Mouse (Mus musculus) kidney, postnatal 14 days (tissue): ENCODE data around the gene Misp.

Source experiments
- DNase-seq: peaks from one replicate; pipeline ENCODE4 v3.0.0; 2022; ENCODE audit warnings: mixed read lengths

Misp gene

DNA sequence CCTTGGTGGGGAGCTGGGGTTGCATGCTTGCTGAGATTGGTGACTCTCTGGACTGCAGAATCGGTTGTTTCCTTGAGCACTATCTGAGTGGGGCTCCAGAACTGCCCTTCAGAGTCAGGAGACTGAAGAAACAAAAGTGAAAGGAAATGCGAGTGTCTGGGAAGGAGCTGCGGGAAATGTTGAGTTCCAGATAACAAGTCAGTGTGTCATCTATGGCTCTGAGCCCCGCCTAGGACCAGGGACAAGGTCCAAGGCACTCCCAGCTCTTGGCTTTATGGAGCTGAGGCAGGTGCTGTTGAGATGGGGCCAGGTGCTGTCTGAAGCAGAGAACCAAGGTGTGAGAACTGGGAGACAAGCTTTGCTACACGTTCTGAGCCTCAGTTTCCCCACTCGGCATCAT lies 3.6 kb downstream of the Misp start:
- no peak for DNase-seq

DNA sequence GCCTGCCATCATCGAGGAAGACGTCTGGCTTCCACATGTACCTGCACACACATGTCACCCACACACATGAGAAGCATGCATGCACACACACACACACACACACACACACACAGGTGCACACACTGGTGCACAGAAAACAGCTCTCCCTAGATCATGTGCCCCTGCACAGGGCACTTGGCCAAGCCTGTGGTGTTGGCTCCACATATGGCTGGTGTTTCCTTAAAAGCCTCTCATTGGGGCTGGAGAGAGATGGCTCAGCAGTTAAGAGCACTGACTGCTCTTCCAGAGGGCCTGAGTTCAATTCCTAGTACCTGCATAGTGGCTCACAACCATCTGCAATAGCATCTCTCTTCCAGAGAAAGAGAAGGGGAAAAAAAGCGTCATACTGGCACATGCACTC lies 10.8 kb downstream of the Misp start:
- DNase-seq: no peak

DNA sequence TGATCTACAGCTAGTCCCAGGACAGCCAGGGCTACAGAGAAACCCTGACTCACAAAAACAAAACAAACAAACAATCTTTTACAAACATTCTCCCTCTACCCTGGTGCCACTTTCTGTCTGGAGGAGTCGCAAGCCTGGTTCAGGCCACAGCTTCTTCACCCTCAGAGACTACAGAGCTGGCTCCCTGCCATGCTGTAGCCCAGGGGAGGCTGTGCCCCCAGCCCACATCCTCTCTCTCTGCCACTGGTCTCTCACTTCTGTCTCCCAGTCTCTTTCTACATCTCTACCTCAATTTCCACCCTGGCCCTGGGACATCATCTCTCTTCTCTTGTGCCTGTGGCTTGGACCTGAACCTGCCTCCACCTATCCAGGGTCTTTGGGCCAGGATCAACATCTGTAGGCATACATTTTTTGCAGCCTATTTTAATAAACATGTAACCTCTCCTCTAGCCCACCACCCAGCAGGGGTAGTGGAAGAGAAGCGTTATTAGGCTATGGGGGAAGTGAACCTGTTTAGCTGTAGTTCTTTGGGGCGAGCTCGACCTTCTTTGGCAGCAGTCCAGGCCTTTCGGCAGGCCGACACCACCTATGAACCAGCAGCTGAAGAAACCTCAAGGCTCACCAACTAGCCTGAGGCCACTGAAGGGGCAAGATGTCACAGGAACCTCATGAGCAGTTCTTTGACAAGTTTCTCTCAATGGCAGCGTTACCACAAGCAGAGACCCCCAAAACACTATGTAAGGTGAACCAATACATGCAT lies 11.4 kb downstream of the Misp start:
- DNase-seq: no peak

DNA sequence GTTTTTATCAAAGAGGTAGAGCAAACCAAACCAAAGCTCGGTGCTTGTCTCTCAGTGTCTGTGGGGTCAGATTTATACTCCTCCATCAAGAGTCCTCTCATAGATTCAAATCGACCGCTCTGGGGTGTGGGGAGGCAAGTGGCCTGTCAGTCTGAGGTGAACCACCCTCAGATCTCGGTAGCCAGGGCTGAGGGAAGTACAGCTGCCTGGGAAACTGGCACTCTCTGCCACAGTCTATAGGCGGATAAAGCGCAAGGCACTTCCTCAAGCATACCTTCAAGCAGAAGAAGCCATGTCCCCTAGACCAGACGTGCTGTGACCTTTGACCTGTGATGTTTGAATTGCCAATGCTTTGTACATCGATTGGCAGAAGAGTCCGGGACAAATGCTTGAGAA lies 12.0 kb downstream of the Misp start:
- no peak for DNase-seq

DNA sequence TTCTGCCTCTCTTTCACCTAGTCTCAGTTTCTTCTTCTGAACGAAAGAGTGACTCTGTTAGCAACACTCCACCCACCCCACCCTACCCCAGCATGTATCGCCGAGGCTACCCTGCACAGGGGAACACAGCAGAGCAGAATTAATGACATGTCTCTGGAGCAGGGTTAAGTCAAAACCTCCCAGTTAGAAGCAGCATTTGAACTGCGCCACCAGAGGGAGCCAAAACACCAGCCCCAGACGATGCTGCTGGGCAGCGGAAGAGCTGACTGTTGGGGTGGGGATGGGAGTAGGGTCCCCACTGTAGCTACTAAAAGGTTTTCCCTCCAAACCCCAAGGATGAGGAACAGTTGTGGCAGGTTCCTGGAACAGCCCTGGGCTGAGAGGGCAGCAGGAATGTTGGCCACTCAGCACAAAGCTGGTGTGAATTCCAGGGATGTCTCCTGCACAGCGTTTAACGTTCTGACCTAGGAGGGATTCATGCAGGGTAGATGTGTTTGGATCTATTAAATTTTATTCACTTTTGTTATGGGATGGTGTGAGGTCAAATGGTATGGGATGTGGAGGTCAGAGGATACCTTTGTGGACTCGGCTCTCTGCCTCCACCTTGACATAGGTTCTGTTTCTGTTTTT lies 14.1 kb downstream of the Misp start:
- peak; percentile 82 for DNase-seq

DNA sequence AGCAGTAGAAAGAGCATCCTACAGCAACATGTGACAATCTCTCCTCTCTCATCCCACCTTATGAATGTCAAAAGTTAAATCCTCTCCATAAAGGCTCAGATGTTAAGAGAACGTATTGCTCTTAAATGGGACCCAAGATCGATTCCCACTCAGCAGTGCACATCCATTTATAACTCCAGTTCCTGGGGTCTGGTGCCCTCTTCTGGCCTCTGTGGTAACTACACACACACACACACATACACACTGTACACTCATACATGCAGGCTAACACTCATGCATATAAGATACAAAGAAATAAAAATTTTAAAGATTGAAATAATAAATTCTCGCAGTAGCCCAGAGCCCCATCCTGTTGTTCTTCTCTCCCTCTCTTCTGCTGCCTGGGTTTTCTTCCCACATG lies 16.1 kb downstream of the Misp start:
- DNase-seq: no peak

GRCm38 (mm10) chr10:79838151-79838550 lies 17.4 kb downstream of the Misp start:
- DNase-seq: no peak

DNA sequence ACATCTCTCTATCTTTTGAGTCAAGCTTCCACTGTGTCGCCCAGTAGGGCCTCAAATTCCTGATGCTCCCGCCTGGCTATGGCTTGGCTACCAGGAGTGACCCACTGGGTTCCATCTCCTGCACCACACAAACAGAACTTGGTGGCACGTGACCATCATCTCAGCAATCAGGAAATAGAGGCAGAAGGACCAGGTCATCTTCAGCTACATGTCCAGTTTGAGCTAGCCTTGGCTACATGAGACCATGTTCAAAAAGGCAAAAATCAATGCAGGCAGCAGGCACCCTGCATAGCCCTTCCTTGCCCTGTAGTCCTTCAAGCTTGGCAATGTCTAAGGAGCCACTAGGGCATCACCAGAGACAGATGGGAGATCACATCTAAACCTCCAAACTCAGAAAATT lies 19.3 kb downstream of the Misp start:
- DNase-seq: no peak

GRCm38 (mm10) chr10:79840644-79841551 lies 20.1 kb downstream of the Misp start:
- DNase-seq: peak; percentile 90

GRCm38 (mm10) chr10:79842322-79842721 lies 21.5 kb downstream of the Misp start:
- no peak for DNase-seq

GRCm38 (mm10) chr10:79843476-79843875 lies 22.7 kb downstream of the Misp start:
- no peak for DNase-seq

DNA sequence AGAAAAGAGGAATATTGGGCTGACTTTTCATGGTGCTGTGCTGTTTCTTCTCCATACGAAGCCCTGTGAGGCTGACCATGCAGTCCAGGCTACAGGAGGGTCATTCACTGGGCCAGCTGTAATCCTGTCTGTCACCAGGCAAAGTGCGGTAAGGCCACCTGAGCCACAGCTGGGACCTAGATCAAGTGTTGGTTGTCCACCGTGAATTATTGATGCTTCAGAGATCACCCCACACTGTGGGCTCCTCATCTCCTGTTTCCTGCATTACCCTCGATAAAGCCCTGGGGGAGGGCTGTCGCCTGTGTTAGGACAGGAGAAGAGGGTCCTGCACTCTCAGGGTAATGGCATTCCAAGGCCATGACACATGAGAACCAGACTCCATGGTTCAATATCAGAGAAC lies 25.8 kb downstream of the Misp start:
- no peak for DNase-seq

- DNase-seq: no peak
Observed at GRCm38 (mm10) chr10:79849941-79850628, 29.3 kb downstream of the Misp start.

DNA sequence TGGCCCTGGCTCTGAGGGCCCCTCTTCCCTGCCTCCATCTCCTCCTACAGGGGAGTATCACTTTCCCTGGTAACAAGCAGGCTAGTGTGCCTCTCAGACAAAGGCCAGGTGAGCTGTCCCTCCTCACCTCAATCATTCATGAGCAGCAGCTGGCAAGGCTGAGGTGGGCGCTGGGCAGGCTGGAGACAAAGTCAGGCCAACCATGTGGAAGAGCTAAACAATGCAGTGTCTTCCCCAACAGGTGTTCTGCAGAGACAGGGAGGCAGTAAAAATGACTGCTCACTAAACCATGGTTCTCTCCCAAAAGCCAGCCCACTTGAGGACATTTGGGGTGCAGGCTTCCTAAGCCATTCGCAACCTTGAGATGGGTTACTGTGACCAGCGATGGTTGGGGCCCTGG lies 30.9 kb downstream of the Misp start:
- DNase-seq: no peak

- peak; percentile 82 for DNase-seq
Observed at GRCm38 (mm10) chr10:79852107-79852789, 31.5 kb downstream of the Misp start.

DNA sequence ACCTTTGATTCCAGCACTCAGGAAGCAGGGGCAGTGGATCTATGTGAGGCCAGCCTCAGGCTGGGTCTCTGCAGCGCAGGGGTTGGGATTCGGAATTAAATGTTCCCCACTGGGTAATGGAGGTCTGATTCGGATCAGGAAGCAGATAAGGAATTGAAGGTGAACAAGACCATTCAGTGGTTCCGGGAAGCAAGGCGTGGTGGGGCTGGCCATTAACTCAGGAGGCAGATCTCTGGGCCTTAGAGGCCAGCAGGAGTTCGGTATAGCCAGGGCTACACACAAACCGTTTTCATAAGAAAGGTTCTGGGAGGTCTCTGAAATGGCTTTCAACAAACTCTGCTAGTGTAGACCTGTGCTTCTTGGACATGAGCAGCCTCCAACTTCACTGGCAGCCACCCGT lies 32.0 kb downstream of the Misp start:
- no peak for DNase-seq

DNA sequence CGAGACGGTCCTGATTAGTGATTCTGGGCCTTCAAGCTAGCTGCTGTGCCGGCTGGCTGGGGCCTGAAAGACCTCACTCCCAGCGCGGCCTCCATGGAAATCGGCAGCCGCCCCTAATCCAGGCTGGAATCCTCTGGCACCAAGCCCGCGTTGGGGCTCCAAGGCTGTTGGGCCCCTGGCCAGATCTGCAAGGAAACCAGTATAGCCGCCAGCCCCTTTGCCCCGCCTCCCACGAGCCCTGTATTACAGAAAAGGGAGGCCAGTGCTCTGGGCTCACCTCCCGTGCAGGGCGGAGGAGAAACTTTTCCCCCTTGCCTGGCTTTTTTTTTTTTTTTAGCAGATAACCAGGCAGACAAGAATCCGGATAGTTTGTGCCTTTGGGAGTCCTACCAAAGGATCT lies 32.6 kb downstream of the Misp start:
- DNase-seq: peak; percentile 99

DNA sequence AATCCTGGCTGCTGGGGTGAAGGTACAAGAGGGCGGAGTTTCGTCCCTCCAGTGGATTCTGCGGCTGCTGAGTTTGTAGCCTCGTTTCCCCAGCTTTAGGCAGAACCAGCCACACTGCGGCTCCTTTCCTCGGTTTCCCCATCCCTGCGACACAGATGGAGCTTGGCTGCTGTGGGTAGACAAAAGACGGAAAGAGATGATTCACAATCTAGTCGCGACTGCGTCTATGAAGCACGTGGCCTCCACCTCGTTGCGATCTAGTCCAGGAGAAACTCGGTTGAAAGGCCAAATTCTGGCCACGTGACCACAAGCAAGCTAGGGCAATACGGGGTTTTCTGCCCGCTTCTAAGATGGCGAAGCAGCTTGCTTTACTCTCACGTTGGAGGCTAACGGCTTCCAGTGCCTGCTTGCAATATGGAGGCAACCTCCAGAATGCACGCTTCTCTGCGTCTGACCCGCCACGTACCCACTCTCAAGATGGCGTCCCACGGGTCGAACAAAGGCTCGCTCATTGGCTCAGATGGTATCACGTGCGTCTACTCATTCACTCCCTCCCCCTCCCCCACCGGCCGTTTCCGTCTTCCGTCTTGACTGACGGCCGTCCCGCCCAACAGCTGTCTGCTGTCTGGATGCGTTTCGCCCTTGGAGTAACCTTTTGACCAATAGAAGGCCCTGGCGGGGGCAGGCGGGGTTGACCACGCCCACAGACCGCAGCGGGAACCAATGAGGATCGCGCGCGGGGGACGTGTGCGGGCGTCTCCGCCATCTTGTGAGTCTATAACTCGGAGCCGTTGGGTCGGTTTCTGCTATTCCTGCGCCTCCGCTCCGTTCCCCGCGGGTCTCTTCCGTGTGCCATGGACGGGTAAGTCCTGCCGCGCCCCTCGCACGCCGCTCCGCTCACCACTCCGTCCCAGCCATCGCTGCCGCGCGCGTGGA lies 33.3 kb downstream of the Misp start, which contains the start of gene Ptbp1:
Gene Ptbp1 (plus strand): TSS at position 568 of the 936 bp plus-strand sequence.
- DNase-seq: peak; percentile 100

DNA sequence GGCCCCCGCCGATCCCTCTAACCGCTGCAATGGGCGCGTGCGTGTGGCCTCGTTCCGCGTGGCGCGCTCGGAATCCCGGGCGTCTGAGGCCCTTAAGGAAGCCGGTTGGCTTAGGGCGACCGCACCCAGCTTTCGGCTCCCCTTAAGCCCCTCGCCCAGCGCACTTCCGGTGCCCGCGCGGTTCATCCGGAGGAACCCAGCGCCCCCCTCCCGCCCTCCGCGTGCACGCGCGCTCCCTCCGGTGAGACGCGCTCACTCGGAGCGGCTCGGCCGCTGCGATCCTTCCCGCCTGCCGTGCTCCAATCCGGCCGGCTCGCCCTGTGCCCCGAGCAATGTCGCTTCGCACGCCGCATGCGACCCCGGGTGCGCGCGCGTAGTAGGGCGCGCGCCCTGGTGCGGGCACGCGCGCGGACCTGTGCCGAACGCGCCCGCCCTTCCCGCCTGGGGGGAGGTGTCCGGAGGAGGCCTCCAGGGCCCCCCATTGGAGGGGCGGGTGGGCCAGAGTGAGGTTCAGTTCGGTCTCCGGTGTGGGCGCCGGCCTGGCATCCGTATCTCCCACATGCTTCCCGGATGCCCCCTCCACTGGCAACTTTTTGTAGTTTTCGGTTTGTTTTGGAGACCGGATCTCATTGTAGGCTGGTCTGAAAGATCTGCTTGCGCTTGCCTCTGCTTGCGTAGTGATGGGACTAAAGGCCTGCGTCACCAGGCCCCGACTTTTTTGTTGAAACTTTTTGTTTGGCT lies 34.2 kb downstream of the Misp start:
- peak; percentile 82 for DNase-seq

DNA sequence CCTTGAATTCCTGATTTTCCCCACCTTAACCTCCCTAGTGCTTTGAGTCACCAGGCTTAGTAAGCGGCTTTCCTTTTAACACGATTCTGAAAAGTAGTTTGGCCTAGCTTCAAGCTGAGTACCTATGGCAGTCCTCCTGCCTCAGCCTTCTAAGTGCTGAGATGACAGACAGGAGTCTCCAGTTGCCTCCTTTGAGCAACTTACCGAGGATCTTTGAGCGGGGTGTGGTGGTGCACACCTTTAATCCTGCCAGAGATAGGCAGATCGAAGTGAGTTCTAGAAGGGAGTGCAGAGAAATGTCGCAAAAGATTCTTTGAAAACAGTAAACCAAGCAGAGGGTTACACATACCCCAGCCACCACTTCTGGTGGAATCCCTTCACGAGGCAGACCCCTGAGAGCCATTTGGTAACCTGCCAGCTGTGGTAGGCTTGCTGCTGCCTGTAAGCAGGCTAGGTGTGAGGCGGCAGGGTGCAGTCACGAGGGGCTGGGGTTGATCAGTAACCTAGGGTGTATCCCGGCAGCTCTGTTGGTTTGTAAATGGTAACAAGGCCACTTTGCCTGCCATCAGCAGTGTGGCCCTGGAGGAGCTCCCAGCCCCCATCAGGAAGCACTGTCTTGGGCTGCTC lies 34.9 kb downstream of the Misp start:
- peak; percentile 91 for DNase-seq
